In the genomic region with DNA sequence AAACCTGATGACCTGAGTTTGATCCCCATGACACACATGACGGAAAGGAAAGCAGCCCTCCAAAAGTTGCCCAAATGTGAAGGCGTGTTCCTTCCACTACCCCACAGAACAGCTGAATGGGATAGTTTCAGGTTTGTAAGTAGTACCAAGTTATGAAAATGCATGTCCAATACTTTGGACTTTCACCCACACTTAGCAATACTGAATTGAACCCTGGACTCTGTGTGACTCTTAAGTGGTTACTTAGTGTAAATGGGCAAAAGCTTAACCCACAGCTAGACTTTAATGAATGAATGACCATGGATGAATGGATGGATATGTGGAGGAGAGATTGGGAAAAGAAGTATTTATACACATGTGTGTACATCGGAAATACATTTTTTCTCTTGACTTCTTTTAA, we compare ENCODE assay signal across 28 mouse cellular contexts. TPM values are rescaled to one million over a fixed set of nuclear protein-coding genes. Genes with fewer than 3 reads are reported as not detected.
DNase-seq lines count a peak whose midpoint lies in the region; ATAC-seq and TF ChIP-seq lines count a peak whose summit lies in the region.
"Had no signal": no experiment of that assay in that cellular context is flagged by ENCODE, and none has a peak within 500 bp of the region (broad histone marks: within the 10 kb centered on the region; RNA-seq: fewer than 3 reads in every experiment).

No protein-coding gene starts in this region.

- no peak overlapping the region for H3ac ChIP-seq in myocyte (ENCODE audit: control insufficient read depth, insufficient read length)

- ATAC-seq in heart, embryonic 15.5 days (replicated peaks; ENCODE audit: insufficient number of reproducible peaks, insufficient read depth, low FRiP score, low read depth), result no peak
- no peak for ATAC-seq in kidney, embryonic 15.5 days (replicated peaks; ENCODE audit: low FRiP score)
- ATAC-seq in kidney, postnatal 0 days (replicated peaks; ENCODE audit: low FRiP score, low read depth), result 0 out of 2 replicates have a peak, but pooled peaks have one; percentile 29
- ATAC-seq: CD4-positive, CD25-positive, alpha-beta regulatory T cell, adult 4 months; forebrain, embryonic 14.5 days; forebrain, postnatal 0 days; hindbrain, postnatal 0 days had no signal

- H3K27me3 ChIP-seq in heart, embryonic 15.5 days, result no peaks in the 10 kb centered on the region
- H3K27me3 ChIP-seq in kidney, embryonic 15.5 days, result no peaks in the 10 kb centered on the region
- H3K27me3 ChIP-seq in kidney, postnatal 0 days (ENCODE audit: insufficient read depth, low read length), result no peaks in the 10 kb centered on the region
- no peaks in the 10 kb centered on the region for H3K27me3 ChIP-seq in myocyte (ENCODE audit: control insufficient read depth, insufficient read depth, insufficient read length)
- H3K27me3 ChIP-seq: embryonic facial prominence, embryonic 12.5 days; embryonic facial prominence, embryonic 15.5 days had no signal

- H3K4me1 ChIP-seq in heart, embryonic 15.5 days (replicated peaks), result peaks cover 37% of the 10 kb centered on the region
- H3K4me1 ChIP-seq in kidney, embryonic 15.5 days, result no peaks in the 10 kb centered on the region
- H3K4me1 ChIP-seq in kidney, postnatal 0 days (replicated peaks; ENCODE audit: insufficient read depth, low read length), result no peaks in the 10 kb centered on the region
- H3K4me1 ChIP-seq: embryonic facial prominence, embryonic 12.5 days; embryonic facial prominence, embryonic 15.5 days had no signal

- no peak for DNase-seq in heart, adult 8-10 months (ENCODE audit: low spot score)
- DNase-seq in kidney, adult 11 months, result peak; percentile 3
- no peak for DNase-seq in kidney, postnatal 0 days (ENCODE audit: low spot score)
- no peak for DNase-seq in kidney, postnatal 10 days
- no peak for DNase-seq in lung, postnatal 4 days
- DNase-seq: adrenal gland, adult 2 months; adrenal gland, postnatal 14 days; cerebellum, adult 11 months; cerebellum, adult 2 months; cerebellum, adult 9-11 months; cerebellum, postnatal 25 days; forebrain, postnatal 0 days; heart, postnatal 4 days had no signal

- H3K27ac ChIP-seq in heart, embryonic 15.5 days, result peak overlapping the region; percentile 45; the same call in 1 of the 2 replicates
- no peak overlapping the region for H3K27ac ChIP-seq in kidney, embryonic 15.5 days
- no peak overlapping the region for H3K27ac ChIP-seq in kidney, postnatal 0 days
- H3K27ac ChIP-seq: embryonic facial prominence, embryonic 12.5 days; embryonic facial prominence, embryonic 15.5 days; heart, embryonic 10.5 days; heart, embryonic 13.5 days; hindbrain, embryonic 14.5 days; hindbrain, postnatal 0 days had no signal

- 86% methylated on average over 3 of the region's 3 CpGs for WGBS in heart, embryonic 15.5 days
- WGBS in kidney, embryonic 15.5 days, result 85% methylated on average over 3 of the region's 3 CpGs
- WGBS in kidney, postnatal 0 days, result 88% methylated on average over 3 of the region's 3 CpGs

- no peaks in the 10 kb centered on the region for H3K9me3 ChIP-seq in heart, embryonic 15.5 days (replicated peaks)
- no peaks in the 10 kb centered on the region for H3K9me3 ChIP-seq in kidney, embryonic 15.5 days (replicated peaks)
- no peaks in the 10 kb centered on the region for H3K9me3 ChIP-seq in kidney, postnatal 0 days (replicated peaks; ENCODE audit: low read length)
- H3K9me3 ChIP-seq: embryonic facial prominence, embryonic 12.5 days; embryonic facial prominence, embryonic 15.5 days; heart, embryonic 10.5 days; heart, embryonic 13.5 days had no signal

- H3K4me2 ChIP-seq in heart, embryonic 15.5 days, result no peak overlapping the region
- H3K4me2 ChIP-seq in kidney, embryonic 15.5 days, result no peak overlapping the region
- no peak overlapping the region for H3K4me2 ChIP-seq in kidney, postnatal 0 days (ENCODE audit: low read length)
- H3K4me2 ChIP-seq in myocyte (ENCODE audit: low read depth), result peak overlapping the region; percentile 41
- H3K4me2 ChIP-seq: embryonic facial prominence, embryonic 12.5 days; embryonic facial prominence, embryonic 15.5 days; heart, embryonic 13.5 days; hindbrain, embryonic 14.5 days had no signal

- H3K36me3 ChIP-seq in heart, embryonic 15.5 days, result peaks cover 6% of the 10 kb centered on the region; the same call in 1 of the 2 replicates
- no peaks in the 10 kb centered on the region for H3K36me3 ChIP-seq in kidney, embryonic 15.5 days
- no peaks in the 10 kb centered on the region for H3K36me3 ChIP-seq in kidney, postnatal 0 days (ENCODE audit: insufficient read depth, low read length)
- no peaks in the 10 kb centered on the region for H3K36me3 ChIP-seq in myocyte (ENCODE audit: control insufficient read depth, insufficient read depth)
- H3K36me3 ChIP-seq: embryonic facial prominence, embryonic 12.5 days; embryonic facial prominence, embryonic 15.5 days; heart, embryonic 10.5 days had no signal

- no peak overlapping the region for H3K9ac ChIP-seq in heart, embryonic 15.5 days
- no peak overlapping the region for H3K9ac ChIP-seq in kidney, embryonic 15.5 days
- no peak overlapping the region for H3K9ac ChIP-seq in kidney, postnatal 0 days (ENCODE audit: low read depth, low read length)
- H3K9ac ChIP-seq: embryonic facial prominence, embryonic 12.5 days; embryonic facial prominence, embryonic 15.5 days; forebrain, postnatal 0 days; heart, embryonic 13.5 days; hindbrain, embryonic 14.5 days had no signal

- TF ChIP-seq POLR2A in myocyte (IDR thresholded peaks at IDR 0.05; ENCODE audit: insufficient read length, low read depth), result no peak

- H3K4me3 ChIP-seq in heart, embryonic 15.5 days, result no peak overlapping the region
- H3K4me3 ChIP-seq in kidney, embryonic 15.5 days (replicated peaks), result no peak overlapping the region
- no peak overlapping the region for H3K4me3 ChIP-seq in kidney, postnatal 0 days (replicated peaks; ENCODE audit: low read depth, low read length)
- no peak overlapping the region for H3K4me3 ChIP-seq in myocyte
- H3K4me3 ChIP-seq: embryonic facial prominence, embryonic 12.5 days; embryonic facial prominence, embryonic 15.5 days; heart, embryonic 10.5 days; heart, embryonic 13.5 days had no signal

- no peak for TF ChIP-seq CTCF in kidney, postnatal 0 days (IDR thresholded peaks at IDR 0.05; ENCODE audit: low read depth)

- peaks cover 17% of the 10 kb centered on the region for H3K79me2 ChIP-seq in myocyte (ENCODE audit: control insufficient read depth, insufficient read depth)

TF ChIP-seq in myocyte, 11 proteins besides CTCF, POLR2A, EP300 and RAD21:
- TF ChIP-seq USF1 (IDR thresholded peaks at IDR 0.05; ENCODE audit: low read depth) (no peak), POLR2AphosphoS2 (IDR thresholded peaks at IDR 0.05; ENCODE audit: insufficient read length, low read depth) (no peak), E2F4 (IDR thresholded peaks at IDR 0.05; ENCODE audit: insufficient read depth) (no peak), TCF12 (IDR thresholded peaks at IDR 0.05; ENCODE audit: insufficient read depth, poor library complexity, severe bottlenecking) (no peak), TCF3 (IDR thresholded peaks at IDR 0.05; ENCODE audit: insufficient read length, low read depth) (no peak), CEBPB (IDR thresholded peaks at IDR 0.05; ENCODE audit: insufficient read depth, poor library complexity, severe bottlenecking) (no peak), REST (IDR thresholded peaks at IDR 0.05; ENCODE audit: insufficient read depth, insufficient read length) (no peak), SRF (IDR thresholded peaks at IDR 0.05; ENCODE audit: control insufficient read depth, insufficient read length, low read depth) (no peak), MAX (IDR thresholded peaks at IDR 0.05; ENCODE audit: low read depth) (no peak), MYOD1 (IDR thresholded peaks at IDR 0.05; ENCODE audit: control insufficient read depth in 1 of 3, insufficient read length in 2 of 3, low read depth in 2 of 3) (no peak), MYOG (IDR thresholded peaks at IDR 0.05; ENCODE audit: control insufficient read depth in 1 of 3, insufficient read depth in 1 of 3, insufficient read length in 2 of 3, low read depth in 2 of 3) (no peak)

RNA-seq across cellular contexts. Expression of a gene that starts 8.6 kb away (rescaled TPM):
- polyA plus RNA-seq in heart, embryonic 15.5 days (2015; fragmentation: Nextera tagmentation; extraction: Ambion mirVana), result 489 and 565 TPM in 2 replicates
- 1,000 to 10,000 TPM in 1 of 4 experiments, 100 to 1,000 TPM in 3; 901 to 1,105 (median 935) TPM for total RNA-seq in heart, adult 8-10 months (2022)
- 6.6 and 11.1 TPM in 2 replicates for polyA plus RNA-seq in kidney, embryonic 15.5 days (2015; fragmentation: Nextera tagmentation; extraction: Ambion mirVana)
- polyA plus RNA-seq in kidney, postnatal 0 days (2015; fragmentation: Nextera tagmentation; extraction: Ambion mirVana), result 0.41 and 0.47 TPM in 2 replicates
- polyA plus RNA-seq in myocyte (2012; fragmentation: generic; extraction: Trizol), result 482 TPM
- total RNA-seq: common myeloid progenitor, adult 5-6 weeks; granulocyte monocyte progenitor cell, adult 5-6 weeks; MEL had no signal
- polyA plus RNA-seq: CD4-positive, CD25-positive, alpha-beta regulatory T cell, adult 4 months; forebrain, embryonic 11.5 days had no signal

Comparison
In these comparisons a context has a peak if more than half of its experiments do, and no peak if none do; other contexts are left out.
1. RNA of a gene that starts 8.6 kb away (polyA plus RNA-seq): 489 to 565 TPM in heart, embryonic 15.5 days and 482 TPM in myocyte (single experiment); 6.6 to 11.1 TPM in kidney, embryonic 15.5 days and 0.41 to 0.47 TPM in kidney, postnatal 0 days; every median in the first group is over 10 times any median in the second.